Mouse (Mus musculus) thymus, adult 2 months (tissue): ENCODE results near the gene Ttc9. TPM values are rescaled to one million over a fixed set of nuclear protein-coding genes. Genes with fewer than 3 reads are reported as not detected.

ENCODE experiments used
- DNase-seq: peaks from one replicate; pipeline ENCODE4 v3.0.0; 2021
- H3K27ac ChIP-seq: fragments of 200-500 bp; 2 replicates; pipeline ENCODE4 v1.5.1; 2012; ENCODE audit warnings: low read length, control low read depth; ENCODE audit not compliant: control insufficient read depth, insufficient read depth
- H3K27me3 ChIP-seq: fragments of 200-500 bp; 2 replicates; pipeline ENCODE4 v1.6.1; 2012; ENCODE audit warnings: mild to moderate bottlenecking, low read length, moderate library complexity, mixed read lengths; ENCODE audit not compliant: control insufficient read depth, insufficient read depth
- H3K36me3 ChIP-seq: fragments of 200-500 bp; 2 replicates; pipeline ENCODE4 v1.6.1; 2012; ENCODE audit warnings: mild to moderate bottlenecking, low read length, moderate library complexity; ENCODE audit not compliant: control insufficient read depth, insufficient read depth
- H3K4me1 ChIP-seq: fragments of 200-500 bp; replicated peaks from 2 replicates; pipeline ENCODE4 v1.6.1; 2012; ENCODE audit warnings: low read length; ENCODE audit not compliant: control insufficient read depth, insufficient read depth
- H3K4me3 ChIP-seq: fragments of 200-500 bp; 2 replicates; pipeline ENCODE4 v1.5.1; 2012; ENCODE audit warnings: mild to moderate bottlenecking, low read length, control low read depth, moderate library complexity; ENCODE audit not compliant: control insufficient read depth, insufficient read depth
- CTCF ChIP-seq: fragments of 200-500 bp; IDR thresholded peaks from 2 replicates; pipeline ENCODE4 v1.5.1; 2012; ENCODE audit warnings: mild to moderate bottlenecking, control low read depth, low read length, moderate library complexity, borderline replicate concordance; ENCODE audit not compliant: control insufficient read depth, poor library complexity, insufficient read depth; ENCODE audit errors: extremely low read depth
- POLR2A ChIP-seq: fragments of 200-500 bp; IDR thresholded peaks from 2 replicates; pipeline ENCODE4 v1.6.1; 2012; ENCODE audit warnings: mild to moderate bottlenecking, low read length, control low read depth, moderate library complexity; ENCODE audit not compliant: control insufficient read depth, poor library complexity, insufficient read depth; ENCODE audit errors: extremely low read depth
- WGBS: fragments of 180-500 bp; shearing (Covaris S2); methylation state at CpG from one replicate; pipeline ENCODE4 v1.1.7; 2018; 5-methylcytosine and 5-hydroxymethylcytosine counted together
- polyA plus RNA-seq: library from polyadenylated mRNA; depleted of rRNA; stranded (reverse); fragments of >200 nt; gene quantifications from 2 replicates; pipeline ENCODE4 v1.2.3, GENCODE M21; 2012

The Ttc9 gene
- polyA plus RNA-seq, 1 experiment: 0.71 TPM

DNA sequence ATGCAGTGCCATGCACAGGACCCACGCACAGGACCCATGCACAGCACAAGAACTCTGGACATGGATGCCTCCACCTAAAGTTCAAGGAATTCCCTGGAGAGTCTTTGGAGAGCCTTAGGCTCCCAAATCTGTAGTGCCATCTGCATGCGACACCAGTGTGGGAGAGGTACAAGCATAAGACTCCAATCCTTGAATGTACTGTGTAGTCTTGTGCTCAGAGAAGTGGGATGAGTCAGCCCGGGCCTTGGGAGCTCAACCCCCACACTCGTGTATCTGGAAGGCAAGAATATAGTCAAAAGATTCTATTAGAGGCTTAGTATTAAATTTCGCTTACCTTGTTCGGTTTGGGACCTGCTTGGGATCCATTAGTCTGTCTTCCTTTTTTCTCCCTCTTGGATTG lies 15.2 kb upstream of the Ttc9 start:
- H3K27me3 ChIP-seq: no peaks in the 10 kb centered on the region
- no peak for DNase-seq
- 94% methylated on average over 6 of the region's 6 CpGs for WGBS
- no peaks in the 10 kb centered on the region for H3K36me3 ChIP-seq
- no peaks in the 10 kb centered on the region for H3K4me1 ChIP-seq
- no peak overlapping the region for H3K4me3 ChIP-seq
- no peak overlapping the region for H3K27ac ChIP-seq
- TF ChIP-seq POLR2A (no peak), CTCF (no peak)

GRCm38 (mm10) chr12:81616980-81617379 lies 14.1 kb upstream of the Ttc9 start:
- DNase-seq: no peak
- no peaks in the 10 kb centered on the region for H3K36me3 ChIP-seq
- no peak overlapping the region for H3K4me3 ChIP-seq
- H3K27me3 ChIP-seq: no peaks in the 10 kb centered on the region
- TF ChIP-seq POLR2A: no peak
- TF ChIP-seq CTCF: no peak
- H3K27ac ChIP-seq: no peak overlapping the region
- H3K4me1 ChIP-seq: no peaks in the 10 kb centered on the region
- WGBS: 9% methylated on average over 7 of the region's 7 CpGs

DNA sequence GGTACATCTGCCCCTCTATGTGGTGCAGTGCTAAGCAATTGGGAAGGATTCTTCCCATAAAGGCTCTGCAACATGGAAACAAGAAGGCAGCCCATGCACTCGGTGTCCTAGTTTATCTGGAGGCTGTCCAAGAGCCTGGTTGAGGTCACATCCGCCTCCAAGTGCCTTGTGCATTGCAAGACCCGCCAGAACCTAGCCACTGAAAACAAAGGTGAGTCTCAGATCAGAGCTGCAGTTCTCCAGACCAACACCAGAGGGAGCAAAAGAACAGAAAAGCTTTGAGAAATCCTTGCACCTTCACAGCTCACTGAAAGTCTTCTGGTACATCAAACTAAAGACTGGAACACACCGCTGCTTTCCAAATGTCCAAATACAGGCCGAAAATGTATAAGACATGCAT lies 11.7 kb upstream of the Ttc9 start:
- WGBS: 10% methylated on average over 5 of the region's 5 CpGs
- Histone ChIP-seq H3K36me3 (no peaks in the 10 kb centered on the region), H3K4me1 (no peaks in the 10 kb centered on the region), H3K27me3 (no peaks in the 10 kb centered on the region), H3K4me3 (no peak overlapping the region), H3K27ac (no peak overlapping the region)
- TF ChIP-seq CTCF (0 out of 2 replicates have a peak, but pooled peaks have one; percentile 35), POLR2A (no peak)
- DNase-seq: peak; percentile 70

DNA sequence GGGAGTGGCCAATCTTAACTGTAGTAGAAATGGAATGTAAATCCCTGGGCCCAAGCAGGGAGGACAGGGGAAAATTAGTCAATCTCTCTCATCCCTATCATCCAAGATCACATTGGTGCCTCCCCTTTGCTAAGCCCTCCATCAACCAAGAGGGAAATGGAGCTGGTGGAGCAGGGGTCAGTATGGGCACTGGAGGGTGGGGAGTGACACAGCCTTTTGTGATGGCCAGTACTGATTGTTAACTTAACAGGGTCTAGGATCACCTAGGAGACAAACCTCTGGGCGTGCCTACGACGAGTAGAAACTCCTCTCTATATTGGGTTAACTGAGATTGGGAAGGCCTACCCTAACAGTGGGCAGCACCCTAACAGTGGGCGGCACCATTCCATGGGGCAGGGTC lies 7.7 kb upstream of the Ttc9 start:
- DNase-seq: no peak
- WGBS: 88% methylated on average over 4 of the region's 4 CpGs
- Histone ChIP-seq H3K4me1 (no peaks in the 10 kb centered on the region), H3K27me3 (no peaks in the 10 kb centered on the region), H3K27ac (no peak overlapping the region), H3K4me3 (no peak overlapping the region), H3K36me3 (no peaks in the 10 kb centered on the region)
- no peak for TF ChIP-seq POLR2A
- no peak for TF ChIP-seq CTCF

DNA sequence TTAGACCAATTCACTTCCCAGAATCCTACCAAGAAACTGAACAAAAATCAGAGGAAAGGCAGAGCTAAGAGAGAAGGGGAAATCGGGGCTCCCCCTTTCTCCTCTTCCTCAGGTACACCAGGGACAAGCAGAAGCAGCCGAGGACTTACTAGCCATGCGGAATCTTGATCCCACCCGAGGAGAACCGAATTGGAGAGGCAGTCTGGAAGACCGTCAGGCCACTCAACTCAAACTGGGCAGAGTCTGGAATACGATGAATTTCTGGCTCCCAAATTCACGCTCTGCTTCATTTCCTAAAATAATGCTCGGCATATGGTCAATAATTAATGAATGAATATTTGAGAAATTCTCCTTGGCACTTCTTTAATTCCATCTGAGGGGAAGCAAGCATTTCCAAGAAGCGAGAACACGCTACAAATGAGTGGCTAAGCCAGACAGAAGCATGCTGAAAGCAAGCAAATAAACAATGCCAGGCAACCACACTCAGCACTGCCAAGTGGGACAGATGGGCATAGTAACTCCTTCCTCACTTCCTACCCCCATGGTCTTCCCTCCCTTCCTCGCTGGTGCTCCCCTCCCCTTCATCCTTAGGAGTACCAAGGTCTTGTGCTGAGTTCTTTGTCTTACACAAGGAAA lies 4.7 kb upstream of the Ttc9 start:
- WGBS: 78% methylated on average over 12 of the region's 12 CpGs
- Histone ChIP-seq H3K27me3 (peaks cover 7% of the 10 kb centered on the region; the same call in 1 of the 2 replicates), H3K4me3 (no peak overlapping the region), H3K4me1 (no peaks in the 10 kb centered on the region), H3K36me3 (no peaks in the 10 kb centered on the region), H3K27ac (no peak overlapping the region)
- TF ChIP-seq CTCF (no peak), POLR2A (no peak)
- DNase-seq: no peak

DNA sequence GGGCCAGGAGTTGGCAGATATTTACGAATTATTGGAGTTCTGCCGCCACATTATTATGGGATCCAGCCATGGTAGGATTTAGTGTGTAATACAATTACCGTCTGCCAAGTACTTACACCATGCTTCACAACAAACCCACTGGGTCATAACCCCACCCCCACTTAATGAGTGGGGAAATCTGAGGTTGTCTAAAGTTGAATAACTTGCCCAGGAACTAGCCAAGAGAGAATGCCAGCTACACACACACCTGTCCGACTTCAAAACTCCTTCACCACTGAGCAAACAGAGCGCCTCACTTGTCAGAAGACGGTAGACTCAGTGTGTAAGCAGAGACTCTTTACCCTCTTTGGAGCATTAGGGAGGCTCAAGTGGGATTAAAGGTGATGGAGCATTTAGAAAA lies 3.6 kb upstream of the Ttc9 start:
- Histone ChIP-seq H3K4me1 (no peaks in the 10 kb centered on the region), H3K27me3 (peaks cover 17% of the 10 kb centered on the region), H3K27ac (no peak overlapping the region), H3K36me3 (no peaks in the 10 kb centered on the region), H3K4me3 (no peak overlapping the region)
- TF ChIP-seq CTCF: no peak
- TF ChIP-seq POLR2A: no peak
- 87% methylated on average over 6 of the region's 6 CpGs for WGBS
- DNase-seq: no peak

DNA sequence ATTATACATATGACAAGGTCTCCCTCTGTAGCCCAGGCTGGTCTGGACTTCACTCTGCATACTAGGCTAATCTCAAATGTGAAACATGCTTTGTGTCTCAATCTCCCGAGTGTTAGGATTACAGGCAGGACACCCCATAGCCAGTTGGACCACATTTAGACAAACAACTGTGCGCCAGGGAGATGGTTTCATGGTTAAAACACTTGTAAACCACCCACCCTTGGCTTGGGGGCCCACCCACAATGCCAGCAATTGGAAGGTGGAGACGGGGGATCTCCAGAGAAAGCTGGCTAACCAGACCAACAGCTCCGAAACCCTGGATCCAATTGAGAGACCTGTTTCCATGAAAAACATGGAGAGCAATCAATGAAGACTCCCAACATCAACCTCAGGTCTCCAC lies 3.0 kb upstream of the Ttc9 start:
- peaks cover 17% of the 10 kb centered on the region for H3K27me3 ChIP-seq
- no peak overlapping the region for H3K4me3 ChIP-seq
- no peak for DNase-seq
- 89% methylated on average over 4 of the region's 4 CpGs for WGBS
- TF ChIP-seq CTCF (no peak), POLR2A (no peak)
- no peak overlapping the region for H3K27ac ChIP-seq
- no peaks in the 10 kb centered on the region for H3K36me3 ChIP-seq
- no peaks in the 10 kb centered on the region for H3K4me1 ChIP-seq
